Mouse (Mus musculus) thymus, adult 2 months (tissue): Measurements from ENCODE around the gene Jarid2. TPM values are rescaled to one million over a fixed set of nuclear protein-coding genes. Genes with fewer than 3 reads are reported as not detected.

Experiments used
- DNase-seq: peaks from one replicate; pipeline ENCODE4 v3.0.0; 2021
- H3K27ac ChIP-seq: fragments of 200-500 bp; 2 replicates; pipeline ENCODE4 v1.5.1; 2012; ENCODE audit warnings: low read length, control low read depth; ENCODE audit not compliant: control insufficient read depth, insufficient read depth
- H3K27me3 ChIP-seq: fragments of 200-500 bp; 2 replicates; pipeline ENCODE4 v1.6.1; 2012; ENCODE audit warnings: mild to moderate bottlenecking, low read length, moderate library complexity, mixed read lengths; ENCODE audit not compliant: control insufficient read depth, insufficient read depth
- H3K36me3 ChIP-seq: fragments of 200-500 bp; 2 replicates; pipeline ENCODE4 v1.6.1; 2012; ENCODE audit warnings: mild to moderate bottlenecking, low read length, moderate library complexity; ENCODE audit not compliant: control insufficient read depth, insufficient read depth
- H3K4me1 ChIP-seq: fragments of 200-500 bp; replicated peaks from 2 replicates; pipeline ENCODE4 v1.6.1; 2012; ENCODE audit warnings: low read length; ENCODE audit not compliant: control insufficient read depth, insufficient read depth
- H3K4me3 ChIP-seq: fragments of 200-500 bp; 2 replicates; pipeline ENCODE4 v1.5.1; 2012; ENCODE audit warnings: mild to moderate bottlenecking, low read length, control low read depth, moderate library complexity; ENCODE audit not compliant: control insufficient read depth, insufficient read depth
- CTCF ChIP-seq: fragments of 200-500 bp; IDR thresholded peaks from 2 replicates; pipeline ENCODE4 v1.5.1; 2012; ENCODE audit warnings: mild to moderate bottlenecking, control low read depth, low read length, moderate library complexity, borderline replicate concordance; ENCODE audit not compliant: control insufficient read depth, poor library complexity, insufficient read depth; ENCODE audit errors: extremely low read depth
- POLR2A ChIP-seq: fragments of 200-500 bp; IDR thresholded peaks from 2 replicates; pipeline ENCODE4 v1.6.1; 2012; ENCODE audit warnings: mild to moderate bottlenecking, low read length, control low read depth, moderate library complexity; ENCODE audit not compliant: control insufficient read depth, poor library complexity, insufficient read depth; ENCODE audit errors: extremely low read depth
- WGBS: fragments of 180-500 bp; shearing (Covaris S2); methylation state at CpG from one replicate; pipeline ENCODE4 v1.1.7; 2018; 5-methylcytosine and 5-hydroxymethylcytosine counted together
- polyA plus RNA-seq: library from polyadenylated mRNA; depleted of rRNA; stranded (reverse); fragments of >200 nt; gene quantifications from 2 replicates; pipeline ENCODE4 v1.2.3, GENCODE M21; 2012

The Jarid2 gene
- polyA plus RNA-seq, 1 experiment, result 23.7 TPM

GRCm38 (mm10) chr13:44903416-44903815 lies 174.1 kb downstream of the Jarid2 start:
- Histone ChIP-seq H3K36me3 (peaks cover 25% of the 10 kb centered on the region), H3K27ac (no peak overlapping the region), H3K4me1 (no peaks in the 10 kb centered on the region; the same call in 1 of the 2 replicates), H3K27me3 (no peaks in the 10 kb centered on the region), H3K4me3 (no peak overlapping the region)
- no peak for DNase-seq
- TF ChIP-seq CTCF (no peak), POLR2A (no peak)

DNA sequence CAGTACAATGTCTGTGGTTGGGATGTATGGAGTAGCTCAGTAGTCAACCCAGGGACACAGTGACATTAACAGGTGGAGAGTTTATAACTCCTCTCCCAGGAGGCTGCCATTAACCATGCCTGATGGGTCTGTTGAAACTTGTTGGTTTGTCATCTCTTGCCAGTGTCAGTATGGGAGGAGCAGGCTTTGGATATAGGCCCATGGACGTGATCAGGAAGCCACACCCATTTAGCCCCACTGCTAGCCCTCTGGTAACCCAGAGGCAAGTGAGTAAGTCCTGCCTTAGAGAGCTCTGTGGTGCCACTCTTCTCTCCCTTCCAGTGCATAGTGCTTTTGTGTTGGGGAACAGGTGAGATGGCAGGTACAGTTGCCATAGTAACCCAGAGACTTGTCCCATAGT lies 175.0 kb downstream of the Jarid2 start:
- TF ChIP-seq POLR2A (no peak), CTCF (no peak)
- Histone ChIP-seq H3K36me3 (peaks cover 30% of the 10 kb centered on the region), H3K4me1 (no peaks in the 10 kb centered on the region; the same call in 1 of the 2 replicates), H3K4me3 (no peak overlapping the region), H3K27me3 (no peaks in the 10 kb centered on the region), H3K27ac (no peak overlapping the region)
- DNase-seq, result no peak
- 84% methylated on average over 1 of the region's 1 CpGs for WGBS

- Histone ChIP-seq H3K27ac (no peak overlapping the region), H3K4me1 (no peaks in the 10 kb centered on the region), H3K36me3 (peaks cover 42% of the 10 kb centered on the region), H3K4me3 (no peak overlapping the region), H3K27me3 (no peaks in the 10 kb centered on the region)
- WGBS, result 98% methylated on average over 11 of the region's 11 CpGs
- no peak for DNase-seq
- TF ChIP-seq POLR2A, result no peak
- no peak for TF ChIP-seq CTCF
These were observed 176.9 kb downstream of the Jarid2 start for GRCm38 (mm10) chr13:44906141-44906540.

- DNase-seq, result no peak
- H3K27me3 ChIP-seq, result no peaks in the 10 kb centered on the region
- peaks cover 42% of the 10 kb centered on the region for H3K36me3 ChIP-seq
- H3K4me3 ChIP-seq, result no peak overlapping the region
- no peaks in the 10 kb centered on the region for H3K4me1 ChIP-seq
- 82% methylated on average over 6 of the region's 6 CpGs for WGBS
- no peak for TF ChIP-seq CTCF
- TF ChIP-seq POLR2A, result no peak
- no peak overlapping the region for H3K27ac ChIP-seq
These were observed 178.4 kb downstream of the Jarid2 start for GRCm38 (mm10) chr13:44907702-44908101.

DNA sequence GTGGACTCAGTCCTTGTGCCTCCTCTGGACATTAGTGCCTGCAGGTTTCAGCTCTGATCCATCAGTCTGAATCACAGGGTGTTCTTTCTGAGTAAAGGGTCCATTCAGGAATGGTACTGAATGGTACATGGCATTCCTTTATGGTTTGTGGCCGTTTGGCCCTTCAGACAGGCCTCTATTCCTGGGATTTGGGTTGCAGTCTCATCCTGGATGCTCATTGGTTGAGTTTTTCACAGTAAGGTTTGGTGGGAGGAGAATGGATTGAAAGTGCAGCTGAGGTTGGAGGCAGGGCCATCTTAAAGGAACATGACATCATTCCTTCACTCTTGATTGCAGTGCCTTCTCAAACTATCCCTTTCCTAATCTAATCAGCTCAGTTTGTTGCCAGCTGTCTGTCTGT lies 179.5 kb downstream of the Jarid2 start:
- peaks cover 52% of the 10 kb centered on the region for H3K36me3 ChIP-seq
- TF ChIP-seq POLR2A (no peak), CTCF (no peak)
- no peaks in the 10 kb centered on the region for H3K4me1 ChIP-seq
- no peak overlapping the region for H3K27ac ChIP-seq
- 91% methylated on average over 1 of the region's 1 CpGs for WGBS
- no peak overlapping the region for H3K4me3 ChIP-seq
- no peaks in the 10 kb centered on the region for H3K27me3 ChIP-seq
- DNase-seq, result no peak

- Histone ChIP-seq H3K4me1 (no peaks in the 10 kb centered on the region), H3K36me3 (peaks cover 66% of the 10 kb centered on the region), H3K27ac (no peak overlapping the region), H3K27me3 (no peaks in the 10 kb centered on the region), H3K4me3 (no peak overlapping the region)
- no peak for DNase-seq
- 95% methylated on average over 2 of the region's 2 CpGs for WGBS
- TF ChIP-seq CTCF (no peak), POLR2A (no peak)
These were observed 183.6 kb downstream of the Jarid2 start for GRCm38 (mm10) chr13:44912851-44913250.

DNA sequence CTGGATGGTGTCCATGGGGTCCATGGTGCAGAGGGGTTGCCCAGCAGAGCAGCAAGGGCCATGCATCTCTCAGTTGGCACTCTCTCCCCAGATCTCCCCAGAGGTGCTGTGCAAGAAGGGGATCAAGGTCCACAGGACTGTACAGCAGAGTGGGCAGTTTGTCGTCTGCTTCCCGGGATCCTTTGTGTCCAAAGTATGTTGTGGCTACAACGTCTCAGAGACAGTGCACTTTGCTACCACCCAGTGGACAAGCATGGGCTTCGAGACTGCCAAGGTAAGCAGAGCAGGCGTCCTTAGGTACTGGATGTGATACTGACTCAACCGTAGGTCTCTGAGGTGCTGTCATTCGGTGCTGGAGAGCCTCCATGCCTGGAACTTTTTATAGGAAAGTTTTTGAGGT lies 184.3 kb downstream of the Jarid2 start:
- no peak overlapping the region for H3K27ac ChIP-seq
- WGBS, result 91% methylated on average over 7 of the region's 7 CpGs
- no peaks in the 10 kb centered on the region for H3K4me1 ChIP-seq
- no peak for DNase-seq
- peaks cover 64% of the 10 kb centered on the region for H3K36me3 ChIP-seq
- H3K4me3 ChIP-seq, result no peak overlapping the region
- H3K27me3 ChIP-seq, result no peaks in the 10 kb centered on the region
- no peak for TF ChIP-seq CTCF
- no peak for TF ChIP-seq POLR2A
